Mouse (Mus musculus) intestine, embryonic 14.5 days (tissue): ENCODE measurements around the gene St3gal3. TPM values are rescaled to one million over a fixed set of nuclear protein-coding genes. Genes with fewer than 3 reads are reported as not detected.

ENCODE experiments used
- ATAC-seq: fragments of 200-750 bp; cut with Nextera tagmentation; replicated peaks from 2 replicates; pipeline ENCODE4 v1.8.0; 2017; ENCODE audit warnings: low read depth, moderate number of reproducible peaks, moderate TSS enrichment, moderate library complexity; ENCODE audit not compliant: low FRiP score, low TSS enrichment
- DNase-seq: peaks from one replicate; pipeline ENCODE4 v3.0.0-alpha.2; 2018; ENCODE audit warnings: low spot score
- H3K27ac ChIP-seq: fragments of 300-500 bp; sonication (generic); 2 replicates; pipeline ENCODE4 v1.5.1; 2014; ENCODE audit warnings: low read depth, mild to moderate bottlenecking, control low read depth
- H3K27me3 ChIP-seq: fragments of 300-500 bp; sonication (generic); replicated peaks from 2 replicates; pipeline ENCODE4 v1.6.1; 2014; ENCODE audit warnings: low read length, control low read depth; ENCODE audit not compliant: control insufficient read depth, insufficient read depth
- H3K36me3 ChIP-seq: fragments of 300-500 bp; sonication (generic); 2 replicates; pipeline ENCODE4 v1.6.1; 2014; ENCODE audit warnings: low read length, control low read depth; ENCODE audit not compliant: control insufficient read depth, insufficient read depth
- H3K4me1 ChIP-seq: fragments of 300-500 bp; sonication (generic); replicated peaks from 2 replicates; pipeline ENCODE4 v1.6.1; 2014; ENCODE audit warnings: low read length, control low read depth, mixed read lengths; ENCODE audit not compliant: control insufficient read depth, insufficient read depth
- H3K4me2 ChIP-seq: fragments of 300-500 bp; sonication (generic); 2 replicates; pipeline ENCODE4 v1.6.1; 2014; ENCODE audit warnings: low read length
- H3K4me3 ChIP-seq: fragments of 300-500 bp; sonication (generic); 2 replicates; pipeline ENCODE4 v1.5.1; 2014; ENCODE audit warnings: low read depth, low read length, control low read depth, mixed read lengths
- H3K9ac ChIP-seq: fragments of 300-500 bp; sonication (generic); 2 replicates; pipeline ENCODE4 v1.6.1; 2014; ENCODE audit warnings: mild to moderate bottlenecking, low read length
- H3K9me3 ChIP-seq: fragments of 300-500 bp; sonication (generic); 2 replicates; pipeline ENCODE4 v1.6.1; 2016; ENCODE audit warnings: low read length, control low read depth; ENCODE audit not compliant: control insufficient read depth
- WGBS: fragments of 180-500 bp; shearing (Covaris S2); extraction: QIAGEN DNeasy Blood & Tissue Kit; methylation state at CpG from one replicate; pipeline ENCODE4 v1.1.7; 2014; 5-methylcytosine and 5-hydroxymethylcytosine counted together
- polyA plus RNA-seq: library from polyadenylated mRNA; unstranded; fragments of >200 nt; fragmentation: Nextera tagmentation; extraction: Ambion mirVana; gene quantifications from 2 replicates; pipeline ENCODE4 v1.2.1, GENCODE M21; 2014

St3gal3 gene
- polyA plus RNA-seq, 1 experiment from 2014 or later, result 4.7 TPM

- H3K36me3 ChIP-seq, result no peaks in the 10 kb centered on the region
- no peak overlapping the region for H3K9ac ChIP-seq
- H3K4me3 ChIP-seq, result no peak overlapping the region
- WGBS, result 78% methylated on average over 5 of the region's 5 CpGs
- no peak overlapping the region for H3K27ac ChIP-seq
- no peak overlapping the region for H3K4me2 ChIP-seq
- DNase-seq, result no peak
- ATAC-seq, result no peak
- H3K9me3 ChIP-seq, result no peaks in the 10 kb centered on the region
- H3K4me1 ChIP-seq, result peaks cover 16% of the 10 kb centered on the region
- H3K27me3 ChIP-seq, result no peaks in the 10 kb centered on the region
Observed at GRCm38 (mm10) chr4:118033026-118033425, 101.7 kb downstream of the St3gal3 start.

DNA sequence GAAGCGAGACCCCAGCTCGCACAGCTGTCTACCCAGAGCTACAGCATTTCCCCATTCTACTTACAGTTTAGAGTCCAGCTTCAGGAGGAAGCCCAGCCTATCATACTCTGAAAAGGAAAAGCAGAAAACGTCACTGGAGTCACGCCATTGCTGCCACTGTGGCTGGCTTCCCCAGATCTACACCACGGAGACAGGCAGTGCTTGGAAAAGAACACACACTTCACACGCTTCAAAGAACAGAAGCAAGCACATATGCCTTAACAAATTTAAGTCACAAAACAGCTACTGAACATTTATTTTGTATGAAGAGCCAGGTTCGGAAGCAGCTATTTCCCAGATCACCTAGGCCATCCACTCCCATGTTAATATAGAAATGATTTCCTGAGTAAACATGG, 102.9 kb downstream of the St3gal3 start:
- Histone ChIP-seq H3K9me3 (no peaks in the 10 kb centered on the region), H3K9ac (no peak overlapping the region), H3K27ac (no peak overlapping the region), H3K4me2 (no peak overlapping the region), H3K4me3 (no peak overlapping the region), H3K4me1 (peaks cover 12% of the 10 kb centered on the region), H3K27me3 (no peaks in the 10 kb centered on the region), H3K36me3 (no peaks in the 10 kb centered on the region)
- ATAC-seq (no peak), DNase-seq (no peak)
- 88% methylated on average over 7 of the region's 7 CpGs for WGBS

DNA sequence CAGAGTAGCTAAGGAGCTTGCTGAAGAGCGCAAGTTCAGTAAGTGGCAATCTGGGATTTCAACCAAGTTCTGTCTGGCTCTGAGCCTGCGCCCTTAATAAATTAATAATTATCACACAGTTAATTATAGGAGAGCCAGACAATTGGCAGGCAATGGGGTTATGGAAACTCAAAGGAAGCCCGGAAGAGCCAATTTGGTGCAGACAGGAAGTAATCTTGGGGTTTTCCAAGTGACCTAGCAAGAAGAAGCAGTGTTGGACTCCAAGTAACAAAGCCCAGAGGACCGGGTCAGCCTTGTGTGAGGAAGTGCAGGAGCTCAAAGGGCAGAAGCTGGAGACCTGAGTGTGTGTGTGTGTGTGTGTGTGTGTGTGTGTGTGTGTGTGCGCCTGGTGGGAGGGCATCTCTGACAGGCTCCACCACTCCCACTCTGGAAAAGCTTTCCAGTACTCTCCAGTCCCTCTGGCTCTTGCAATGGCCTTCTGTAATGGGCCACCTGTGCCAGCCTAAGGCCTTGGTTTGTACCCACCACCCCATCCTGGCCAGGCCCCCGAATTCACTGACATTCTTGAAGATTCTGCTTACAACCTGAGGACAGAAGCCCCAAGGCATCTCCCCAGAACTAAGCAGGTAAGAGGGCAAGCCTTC, 103.5 kb downstream of the St3gal3 start:
- H3K27me3 ChIP-seq, result no peaks in the 10 kb centered on the region
- H3K4me1 ChIP-seq, result peaks cover 12% of the 10 kb centered on the region
- H3K36me3 ChIP-seq, result no peaks in the 10 kb centered on the region
- no peak for DNase-seq
- H3K4me2 ChIP-seq, result no peak overlapping the region
- no peaks in the 10 kb centered on the region for H3K9me3 ChIP-seq
- 69% methylated on average over 6 of the region's 6 CpGs for WGBS
- no peak overlapping the region for H3K4me3 ChIP-seq
- no peak overlapping the region for H3K9ac ChIP-seq
- no peak for ATAC-seq
- H3K27ac ChIP-seq, result no peak overlapping the region

GRCm38 (mm10) chr4:118030330-118030729, 104.4 kb downstream of the St3gal3 start:
- peaks cover 12% of the 10 kb centered on the region for H3K4me1 ChIP-seq
- DNase-seq, result no peak
- H3K4me2 ChIP-seq, result no peak overlapping the region
- H3K9ac ChIP-seq, result no peak overlapping the region
- no peaks in the 10 kb centered on the region for H3K9me3 ChIP-seq
- ATAC-seq, result no peak
- peak overlapping the region; percentile 73 for H3K27ac ChIP-seq
- WGBS, result 59% methylated on average over 5 of the region's 5 CpGs
- no peaks in the 10 kb centered on the region for H3K36me3 ChIP-seq
- no peak overlapping the region for H3K4me3 ChIP-seq
- no peaks in the 10 kb centered on the region for H3K27me3 ChIP-seq

- Histone ChIP-seq H3K9me3 (no peaks in the 10 kb centered on the region), H3K27me3 (no peaks in the 10 kb centered on the region), H3K4me3 (no peak overlapping the region), H3K36me3 (no peaks in the 10 kb centered on the region), H3K4me1 (peaks cover 12% of the 10 kb centered on the region), H3K4me2 (no peak overlapping the region), H3K9ac (no peak overlapping the region), H3K27ac (peak overlapping the region; percentile 73)
- 51% methylated on average over 6 of the region's 6 CpGs for WGBS
- ATAC-seq, result no peak
- DNase-seq, result no peak
Observed at GRCm38 (mm10) chr4:118029892-118030291, 104.8 kb downstream of the St3gal3 start.

DNA sequence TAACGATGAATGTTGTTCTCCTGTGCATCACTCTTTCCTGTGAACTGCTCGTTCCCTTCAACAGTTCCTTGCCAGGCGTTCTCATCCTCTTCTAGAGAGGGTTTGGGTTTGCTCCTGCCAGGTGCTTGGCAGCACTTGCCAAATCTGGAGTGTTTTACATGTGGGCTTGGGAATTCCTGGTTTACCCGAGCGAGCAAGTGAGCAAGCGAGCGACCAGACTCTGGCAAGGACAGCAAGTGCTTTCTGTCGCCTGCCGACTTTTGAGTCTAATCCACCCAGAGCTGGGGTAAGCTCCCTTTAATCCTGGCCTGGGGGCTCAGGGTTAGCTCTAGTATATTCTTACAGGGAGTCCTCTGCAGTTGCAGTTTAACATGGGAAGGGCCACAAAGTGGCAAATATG, 105.7 kb downstream of the St3gal3 start:
- Histone ChIP-seq H3K9me3 (no peaks in the 10 kb centered on the region), H3K4me2 (no peak overlapping the region), H3K4me1 (peaks cover 12% of the 10 kb centered on the region), H3K36me3 (no peaks in the 10 kb centered on the region), H3K27me3 (no peaks in the 10 kb centered on the region), H3K27ac (no peak overlapping the region), H3K4me3 (no peak overlapping the region), H3K9ac (no peak overlapping the region)
- DNase-seq (no peak), ATAC-seq (no peak)
- 81% methylated on average over 9 of the region's 9 CpGs for WGBS

GRCm38 (mm10) chr4:118025931-118026330, 108.8 kb downstream of the St3gal3 start:
- Histone ChIP-seq H3K4me2 (no peak overlapping the region), H3K4me1 (peaks cover 12% of the 10 kb centered on the region), H3K27me3 (no peaks in the 10 kb centered on the region), H3K36me3 (no peaks in the 10 kb centered on the region), H3K9ac (no peak overlapping the region), H3K4me3 (no peak overlapping the region), H3K27ac (no peak overlapping the region), H3K9me3 (no peaks in the 10 kb centered on the region)
- DNase-seq (no peak), ATAC-seq (no peak)
- 67% methylated on average over 7 of the region's 7 CpGs for WGBS

- H3K9me3 ChIP-seq, result no peaks in the 10 kb centered on the region
- H3K4me1 ChIP-seq, result peaks cover 10% of the 10 kb centered on the region
- DNase-seq, result no peak
- 87% methylated on average over 7 of the region's 7 CpGs for WGBS
- no peak overlapping the region for H3K27ac ChIP-seq
- H3K36me3 ChIP-seq, result no peaks in the 10 kb centered on the region
- no peak for ATAC-seq
- no peaks in the 10 kb centered on the region for H3K27me3 ChIP-seq
- H3K4me2 ChIP-seq, result no peak overlapping the region
- H3K9ac ChIP-seq, result no peak overlapping the region
- no peak overlapping the region for H3K4me3 ChIP-seq
Observed at GRCm38 (mm10) chr4:118025381-118025780, 109.3 kb downstream of the St3gal3 start.

DNA sequence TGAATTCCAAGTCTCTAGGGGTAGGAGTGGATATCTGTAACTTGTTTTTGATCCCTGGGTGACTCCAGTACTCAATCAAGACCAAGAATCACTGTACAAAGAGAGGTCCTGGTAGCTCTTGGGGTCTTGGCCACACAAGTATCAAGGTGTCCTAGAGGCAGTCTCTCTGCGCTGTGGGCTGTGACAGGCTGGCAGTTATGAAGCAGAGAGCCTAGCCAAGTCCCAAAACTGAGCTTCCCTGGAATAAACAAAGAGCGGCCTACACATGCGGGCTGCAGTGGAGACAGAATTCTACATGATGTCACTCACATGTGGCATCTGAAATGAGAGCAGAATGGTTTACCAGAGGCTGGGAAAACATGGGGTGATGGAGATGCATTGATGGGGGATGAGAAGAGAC, 111.9 kb downstream of the St3gal3 start:
- WGBS, result 79% methylated on average over 3 of the region's 3 CpGs
- Histone ChIP-seq H3K27ac (no peak overlapping the region), H3K4me1 (no peaks in the 10 kb centered on the region; the same call in 1 of the 2 replicates), H3K4me3 (no peak overlapping the region), H3K9ac (no peak overlapping the region), H3K4me2 (no peak overlapping the region), H3K9me3 (no peaks in the 10 kb centered on the region), H3K27me3 (no peaks in the 10 kb centered on the region), H3K36me3 (no peaks in the 10 kb centered on the region)
- no peak for ATAC-seq
- no peak for DNase-seq
